ENCODE assay signal across 8 mouse cellular contexts in the genomic region with DNA sequence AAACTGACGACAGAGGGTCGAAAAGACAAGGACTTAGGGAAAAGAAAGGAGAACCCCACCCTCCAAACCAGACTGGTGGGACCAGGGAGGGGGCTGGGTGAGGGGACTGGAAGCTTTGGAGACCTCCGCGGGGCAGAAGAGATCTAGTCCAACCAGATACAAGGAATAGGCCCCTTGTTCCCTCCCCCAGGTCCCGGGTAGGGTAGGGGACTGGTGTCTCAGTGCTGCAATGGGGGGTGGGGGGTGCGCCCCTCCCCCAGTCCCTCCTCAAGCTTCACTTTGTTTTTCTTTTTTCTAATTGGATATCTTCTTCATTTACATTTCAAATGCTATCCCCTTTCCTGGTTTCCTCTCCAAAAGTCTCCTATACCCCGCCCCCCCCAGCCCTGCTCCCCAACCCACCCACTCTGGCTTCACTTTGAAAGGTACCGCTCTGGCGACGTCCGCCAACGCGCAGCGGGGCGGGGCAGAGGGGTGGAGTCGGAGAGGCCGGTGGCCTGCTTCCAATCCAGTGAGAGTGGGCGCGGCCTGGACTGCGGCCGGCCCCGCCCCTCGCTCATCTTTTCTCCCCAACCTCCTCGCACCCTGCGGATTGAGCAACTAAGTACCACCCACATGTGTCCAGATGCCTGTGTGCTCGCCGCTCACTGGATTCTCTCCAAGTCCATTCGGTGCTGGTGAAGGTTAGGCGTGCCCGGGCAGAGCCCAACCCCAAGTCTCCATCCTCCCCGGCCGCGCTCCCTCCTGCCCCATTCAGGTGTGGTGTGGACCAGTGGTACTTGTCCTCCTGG. TPM values are rescaled to one million over a fixed set of nuclear protein-coding genes. Genes with fewer than 3 reads are reported as not detected.
A peak's percentile ranks its signal among the peaks of the same experiment; 100 is the strongest.
DNase-seq lines count a peak whose midpoint lies in the region; ATAC-seq and TF ChIP-seq lines count a peak whose summit lies in the region.

No protein-coding gene starts in this region.

- 19% methylated on average over 28 of the region's 33 CpGs for WGBS in embryonic facial prominence, embryonic 11.5 days
- WGBS in intestine, postnatal 0 days, result 15% methylated on average over 32 of the region's 33 CpGs
- 10% methylated on average over 33 of the region's 33 CpGs for WGBS in limb, embryonic 10.5 days
- WGBS in midbrain, embryonic 12.5 days, result 26% methylated on average over 21 of the region's 33 CpGs

- H3K27ac ChIP-seq in embryonic facial prominence, embryonic 11.5 days (replicated peaks; ENCODE audit: low read depth, low read length), result no peak overlapping the region
- no peak overlapping the region for H3K27ac ChIP-seq in intestine, postnatal 0 days (ENCODE audit: low read depth, low read length)
- H3K27ac ChIP-seq in limb, embryonic 10.5 days, result peak overlapping the region; percentile 79
- no peak overlapping the region for H3K27ac ChIP-seq in midbrain, embryonic 12.5 days (replicated peaks)

- H3K4me1 ChIP-seq in embryonic facial prominence, embryonic 11.5 days (ENCODE audit: control insufficient read depth, insufficient read depth, low read length), result no peaks in the 10 kb centered on the region
- no peaks in the 10 kb centered on the region for H3K4me1 ChIP-seq in intestine, postnatal 0 days (replicated peaks; ENCODE audit: control insufficient read depth, insufficient read depth, low read length)
- 0 out of 2 replicates have a peak, but pooled peaks cover 2% of the 10 kb centered on the region for H3K4me1 ChIP-seq in limb, embryonic 10.5 days
- no peaks in the 10 kb centered on the region for H3K4me1 ChIP-seq in midbrain, embryonic 12.5 days

- peak; percentile 91 for DNase-seq in 3134 (ENCODE audit: extremely low read depth, insufficient read length, low spot score)
- peak; percentile 91 for DNase-seq in adrenal gland, postnatal 14 days
- DNase-seq in embryonic facial prominence, embryonic 11.5 days (ENCODE audit: low spot score), result peak; percentile 87
- peak; percentile 40 for DNase-seq in gonadal fat pad, adult 2 months (ENCODE audit: low read depth)
- peak; percentile 85 for DNase-seq in limb, embryonic 10.5 days (ENCODE audit: low spot score)
- DNase-seq in skeletal muscle tissue, adult 2 months (ENCODE audit: low read depth, low spot score), result peak; percentile 64

- no peak for TF ChIP-seq CTCF in intestine, postnatal 0 days (IDR thresholded peaks at IDR 0.05; ENCODE audit: low read depth)

- no peaks in the 10 kb centered on the region for H3K27me3 ChIP-seq in embryonic facial prominence, embryonic 11.5 days (ENCODE audit: control insufficient read depth, insufficient read depth, low read length)
- no peaks in the 10 kb centered on the region for H3K27me3 ChIP-seq in intestine, postnatal 0 days (replicated peaks; ENCODE audit: control insufficient read depth, insufficient read depth, low read length)
- peaks cover 86% of the 10 kb centered on the region for H3K27me3 ChIP-seq in limb, embryonic 10.5 days (ENCODE audit: low read depth, poor library complexity, severe bottlenecking)
- peaks cover 15% of the 10 kb centered on the region; the same call in 1 of the 2 replicates for H3K27me3 ChIP-seq in midbrain, embryonic 12.5 days

- H3K36me3 ChIP-seq in embryonic facial prominence, embryonic 11.5 days (replicated peaks; ENCODE audit: control insufficient read depth, insufficient read depth, low read depth, low read length), result no peaks in the 10 kb centered on the region
- H3K36me3 ChIP-seq in intestine, postnatal 0 days (ENCODE audit: control insufficient read depth, insufficient read depth), result no peaks in the 10 kb centered on the region
- no peaks in the 10 kb centered on the region for H3K36me3 ChIP-seq in limb, embryonic 10.5 days
- no peaks in the 10 kb centered on the region for H3K36me3 ChIP-seq in midbrain, embryonic 12.5 days

- no peaks in the 10 kb centered on the region for H3K9me3 ChIP-seq in embryonic facial prominence, embryonic 11.5 days (replicated peaks; ENCODE audit: control insufficient read depth, low read length)
- no peaks in the 10 kb centered on the region for H3K9me3 ChIP-seq in intestine, postnatal 0 days (ENCODE audit: control insufficient read depth)
- H3K9me3 ChIP-seq in limb, embryonic 10.5 days (replicated peaks), result no peaks in the 10 kb centered on the region
- H3K9me3 ChIP-seq in midbrain, embryonic 12.5 days, result no peaks in the 10 kb centered on the region

- peak; percentile 99 for ATAC-seq in embryonic facial prominence, embryonic 11.5 days (replicated peaks; ENCODE audit: insufficient number of reproducible peaks, low FRiP score, low TSS enrichment, low read depth)
- peak; percentile 81 for ATAC-seq in intestine, postnatal 0 days
- peak; percentile 99 for ATAC-seq in midbrain, embryonic 12.5 days (ENCODE audit: low FRiP score, low read depth)

- peak overlapping the region; percentile 26 for H3K4me3 ChIP-seq in embryonic facial prominence, embryonic 11.5 days (ENCODE audit: low read depth, low read length)
- H3K4me3 ChIP-seq in intestine, postnatal 0 days (ENCODE audit: low read depth, low read length), result peak overlapping the region; percentile 33
- peak overlapping the region; percentile 50 for H3K4me3 ChIP-seq in limb, embryonic 10.5 days
- peak overlapping the region; percentile 36 for H3K4me3 ChIP-seq in midbrain, embryonic 12.5 days

- no peak overlapping the region for H3K9ac ChIP-seq in embryonic facial prominence, embryonic 11.5 days (replicated peaks; ENCODE audit: low read length)
- no peak overlapping the region for H3K9ac ChIP-seq in intestine, postnatal 0 days (ENCODE audit: low read depth, low read length)
- no peak overlapping the region for H3K9ac ChIP-seq in midbrain, embryonic 12.5 days (replicated peaks)

- peak overlapping the region; percentile 43 for H3K4me2 ChIP-seq in embryonic facial prominence, embryonic 11.5 days (ENCODE audit: low read depth, low read length)
- peak overlapping the region; percentile 71 for H3K4me2 ChIP-seq in intestine, postnatal 0 days (replicated peaks; ENCODE audit: low read depth)
- peak overlapping the region; percentile 65 for H3K4me2 ChIP-seq in midbrain, embryonic 12.5 days (replicated peaks)

RNA-seq across cellular contexts. Expression of a gene that starts 8.6 kb away (rescaled TPM):
- total RNA-seq in adrenal gland, postnatal 14 days (2021), result 39.1 and 48.2 TPM in 2 replicates
- 3.1 and 4.1 TPM in 2 replicates for polyA plus RNA-seq in embryonic facial prominence, embryonic 11.5 days (2014; fragmentation: Nextera tagmentation; extraction: Ambion mirVana)
- polyA plus RNA-seq in gonadal fat pad, adult 2 months (2012; rRNA removed), result 8.1 and 10.4 TPM in 2 replicates
- 1.2 and 1.6 TPM in 2 replicates for polyA plus RNA-seq in intestine, postnatal 0 days (2015; fragmentation: Nextera tagmentation; extraction: Ambion mirVana)
- 6.3 and 9.6 TPM in 2 replicates for polyA plus RNA-seq in limb, embryonic 10.5 days (2016; fragmentation: Nextera tagmentation; extraction: Ambion mirVana)
- 0.51 and 0.90 TPM in 2 replicates for polyA plus RNA-seq in midbrain, embryonic 12.5 days (2016; fragmentation: Nextera tagmentation; extraction: Ambion mirVana)

RNA-seq across cellular contexts. Expression of a gene that starts 37.8 kb away (rescaled TPM):
- total RNA-seq in adrenal gland, postnatal 14 days (2021), result 8.2 and 9.4 TPM in 2 replicates
- 16.9 and 17.6 TPM in 2 replicates for polyA plus RNA-seq in embryonic facial prominence, embryonic 11.5 days (2014; fragmentation: Nextera tagmentation; extraction: Ambion mirVana)
- polyA plus RNA-seq in gonadal fat pad, adult 2 months (2012; rRNA removed), result 9.0 and 9.8 TPM in 2 replicates
- 8.2 and 8.8 TPM in 2 replicates for polyA plus RNA-seq in intestine, postnatal 0 days (2015; fragmentation: Nextera tagmentation; extraction: Ambion mirVana)
- polyA plus RNA-seq in limb, embryonic 10.5 days (2016; fragmentation: Nextera tagmentation; extraction: Ambion mirVana), result 22.0 and 23.0 TPM in 2 replicates
- polyA plus RNA-seq in midbrain, embryonic 12.5 days (2016; fragmentation: Nextera tagmentation; extraction: Ambion mirVana), result 12.4 and 13.7 TPM in 2 replicates

RNA-seq across cellular contexts. Expression of a gene that starts 55.0 kb away (rescaled TPM):
- not detected in 2 replicates for total RNA-seq in adrenal gland, postnatal 14 days (2021)
- not detected in 2 replicates for polyA plus RNA-seq in embryonic facial prominence, embryonic 11.5 days (2014; fragmentation: Nextera tagmentation; extraction: Ambion mirVana)
- 51.0 and 59.2 TPM in 2 replicates for polyA plus RNA-seq in gonadal fat pad, adult 2 months (2012; rRNA removed)
- polyA plus RNA-seq in intestine, postnatal 0 days (2015; fragmentation: Nextera tagmentation; extraction: Ambion mirVana), result 8.8 and 9.9 TPM in 2 replicates
- 0.16 TPM in 1 of 2 replicates, not detected in the other for polyA plus RNA-seq in limb, embryonic 10.5 days (2016; fragmentation: Nextera tagmentation; extraction: Ambion mirVana)
- polyA plus RNA-seq in midbrain, embryonic 12.5 days (2016; fragmentation: Nextera tagmentation; extraction: Ambion mirVana), result not detected in 2 replicates

Comparison
In these comparisons a context has a peak if more than half of its experiments do, and no peak if none do; other contexts are left out.
1. DNase-seq: peak in every context shown above with its lines; median percentile 91 in 3134; 91 in adrenal gland, postnatal 14 days; 87 in embryonic facial prominence, embryonic 11.5 days; 85 in limb, embryonic 10.5 days; 64 in skeletal muscle tissue, adult 2 months; 40 in gonadal fat pad, adult 2 months.